Mouse (Mus musculus) myocyte (in vitro differentiated cells): ENCODE measurements around the gene Plin1. TPM values are rescaled to one million over a fixed set of nuclear protein-coding genes. Genes with fewer than 3 reads are reported as not detected.

Experiments used
- H3K27me3 ChIP-seq: one replicate; pipeline ENCODE4 v1.6.1; 2011; ENCODE audit not compliant: control insufficient read depth, insufficient read depth, insufficient read length
- H3K36me3 ChIP-seq: one replicate; pipeline ENCODE4 v1.6.1; 2011; ENCODE audit not compliant: control insufficient read depth, insufficient read depth
- H3K4me2 ChIP-seq: one replicate; pipeline ENCODE4 v1.6.1; 2011; ENCODE audit warnings: low read depth, control low read depth
- H3K4me3 ChIP-seq: one replicate; pipeline ENCODE4 v1.5.1; 2011; ENCODE audit warnings: mild to moderate bottlenecking, control low read depth, moderate library complexity
- H3K79me2 ChIP-seq: one replicate; pipeline ENCODE4 v1.6.1; 2011; ENCODE audit not compliant: control insufficient read depth, insufficient read depth
- H3ac ChIP-seq: one replicate; pipeline ENCODE4 v1.6.1; 2011; ENCODE audit not compliant: control insufficient read depth, insufficient read length
- CEBPB ChIP-seq: IDR thresholded peaks from 2 replicates; pipeline ENCODE4 v1.6.1; 2011; ENCODE audit warnings: mild to moderate bottlenecking, moderate library complexity; ENCODE audit not compliant: poor library complexity, insufficient read depth, severe bottlenecking
- E2F4 ChIP-seq: IDR thresholded peaks from one replicate; pipeline ENCODE4 v1.6.1; 2011; ENCODE audit warnings: mild to moderate bottlenecking, control low read depth, moderate library complexity; ENCODE audit not compliant: insufficient read depth
- MAX ChIP-seq: IDR thresholded peaks from one replicate; pipeline ENCODE4 v1.6.1; 2011; ENCODE audit warnings: low read depth, mild to moderate bottlenecking, control low read depth
- MYOD1 ChIP-seq, 3 experiments: IDR thresholded peaks; one replicate each; pipeline ENCODE4 v1.6.1; 2011; ENCODE audit warnings: control low read depth in 2 of 3, low read depth in 2 of 3, mild to moderate bottlenecking in 2 of 3, moderate library complexity in 1 of 3; ENCODE audit not compliant: insufficient read length in 2 of 3, control insufficient read depth in 1 of 3
- MYOG ChIP-seq, 3 experiments: IDR thresholded peaks; one replicate each; pipeline ENCODE4 v1.6.1; 2011; ENCODE audit warnings: control low read depth in 2 of 3, low read depth in 2 of 3, mild to moderate bottlenecking in 2 of 3; ENCODE audit not compliant: insufficient read length in 2 of 3, control insufficient read depth in 1 of 3, insufficient read depth in 1 of 3
- POLR2A ChIP-seq: IDR thresholded peaks from one replicate; pipeline ENCODE4 v1.6.1; 2011; ENCODE audit warnings: low read depth, mild to moderate bottlenecking, control low read depth, moderate library complexity; ENCODE audit not compliant: insufficient read length
- POLR2AphosphoS2 ChIP-seq: IDR thresholded peaks from one replicate; pipeline ENCODE4 v1.6.1; 2011; ENCODE audit warnings: low read depth, control low read depth; ENCODE audit not compliant: insufficient read length
- REST ChIP-seq: IDR thresholded peaks from one replicate; pipeline ENCODE4 v1.6.1; 2011; ENCODE audit warnings: mild to moderate bottlenecking, control low read depth, moderate library complexity; ENCODE audit not compliant: insufficient read depth, insufficient read length
- SRF ChIP-seq: IDR thresholded peaks from one replicate; pipeline ENCODE4 v1.6.1; 2011; ENCODE audit warnings: low read depth; ENCODE audit not compliant: control insufficient read depth, insufficient read length
- TCF12 ChIP-seq: IDR thresholded peaks from one replicate; pipeline ENCODE4 v1.6.1; 2011; ENCODE audit warnings: mild to moderate bottlenecking, control low read depth; ENCODE audit not compliant: poor library complexity, insufficient read depth, severe bottlenecking
- TCF3 ChIP-seq: IDR thresholded peaks from one replicate; pipeline ENCODE4 v1.6.1; 2011; ENCODE audit warnings: low read depth, control low read depth; ENCODE audit not compliant: insufficient read length
- USF1 ChIP-seq: IDR thresholded peaks from one replicate; pipeline ENCODE4 v1.6.1; 2011; ENCODE audit warnings: low read depth, mild to moderate bottlenecking, control low read depth, moderate library complexity
- polyA plus RNA-seq: library from polyadenylated mRNA; unstranded; fragments of >200 nt; fragmentation: generic; extraction: Trizol; gene quantifications from one replicate; pipeline ENCODE4 v1.2.1, GENCODE M21; 2012; ENCODE audit warnings: missing spikeins

Plin1 gene
- polyA plus RNA-seq, 1 experiment, result not detected

GRCm38 (mm10) chr7:79744585-79744984 lies 11.9 kb upstream of the Plin1 start:
- no peak for TF ChIP-seq POLR2A
- TF ChIP-seq E2F4, result no peak
- TF ChIP-seq MAX, result no peak
- no peak for TF ChIP-seq POLR2AphosphoS2
- TF ChIP-seq TCF12, result no peak
- TF ChIP-seq TCF3, result no peak
- H3K36me3 ChIP-seq, result no peaks in the 10 kb centered on the region
- no peak overlapping the region for H3ac ChIP-seq
- no peak overlapping the region for H3K4me2 ChIP-seq
- no peak overlapping the region for H3K4me3 ChIP-seq
- H3K79me2 ChIP-seq, result no peaks in the 10 kb centered on the region
- no peaks in the 10 kb centered on the region for H3K27me3 ChIP-seq

DNA sequence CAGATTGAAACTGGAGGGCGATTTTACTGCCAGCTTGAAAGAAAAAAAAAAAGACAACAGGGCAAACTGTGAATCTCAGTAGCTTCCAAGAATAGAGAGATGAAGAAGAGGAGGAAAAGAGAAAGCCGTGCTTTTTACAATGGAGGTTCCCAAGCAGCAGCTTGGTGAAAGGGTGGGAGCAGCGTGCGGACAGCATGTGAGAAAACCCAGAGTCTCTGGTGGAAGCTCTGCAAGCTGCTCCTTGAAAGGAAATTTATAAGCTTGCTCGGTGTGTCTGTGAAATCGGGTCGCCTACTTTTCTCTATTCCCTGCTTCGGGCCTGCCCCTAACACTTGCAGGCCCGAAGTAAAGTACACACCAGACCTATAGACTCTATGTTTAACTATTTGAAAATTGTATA lies 11.3 kb upstream of the Plin1 start:
- Histone ChIP-seq H3K4me2 (no peak overlapping the region), H3K79me2 (no peaks in the 10 kb centered on the region), H3K27me3 (no peaks in the 10 kb centered on the region), H3K4me3 (no peak overlapping the region), H3ac (no peak overlapping the region), H3K36me3 (no peaks in the 10 kb centered on the region)
- TF ChIP-seq TCF12 (no peak), MAX (no peak), MYOD1 (IDR thresholded peaks at IDR 0.05; ENCODE audit: control insufficient read depth in 1 of 3, insufficient read length in 2 of 3, low read depth in 2 of 3) (no peak)

DNA sequence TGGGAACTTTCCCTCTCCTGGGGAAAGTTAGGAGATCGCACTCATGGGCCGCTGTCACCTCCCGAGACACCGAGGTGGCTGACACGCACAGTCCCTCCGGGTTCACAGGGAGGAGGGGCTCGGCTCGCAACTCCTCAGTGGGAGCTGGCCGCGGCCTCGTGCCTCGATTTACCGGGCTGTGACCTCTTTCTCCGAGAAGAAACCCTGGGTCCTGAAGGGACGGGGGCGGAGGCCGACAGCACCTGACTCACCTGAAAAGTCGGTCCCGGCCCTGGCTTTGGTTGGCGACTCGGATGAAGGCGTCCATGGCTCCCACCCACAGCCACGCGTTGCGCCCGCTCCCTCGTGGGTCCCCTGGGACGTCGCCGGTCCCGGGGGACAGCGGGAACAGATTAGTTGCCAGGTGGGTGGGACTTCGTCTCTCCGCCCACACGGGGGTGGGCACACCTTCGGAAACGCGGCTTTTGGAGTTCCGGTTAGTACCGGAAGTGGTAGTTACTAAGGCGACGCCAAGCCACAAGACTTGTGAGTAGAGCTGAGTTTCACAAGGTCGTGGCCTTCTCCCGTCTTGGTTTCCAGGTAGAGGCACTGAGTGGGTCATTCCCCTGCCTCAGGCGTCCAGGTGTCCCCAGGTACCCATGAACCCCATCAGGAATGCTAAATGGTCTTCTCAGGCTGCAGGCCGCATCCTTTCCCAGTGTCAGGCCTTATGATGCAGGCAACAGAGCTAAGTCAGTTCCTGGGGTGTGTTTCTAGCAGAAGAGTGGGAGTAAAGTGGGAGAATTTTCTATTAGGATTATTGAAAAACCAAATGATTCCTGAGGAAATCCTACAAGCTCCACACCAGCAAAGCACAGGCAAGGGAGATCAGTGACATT lies 10.2 kb upstream of the Plin1 start, which contains the start of the genes Pex11a and Wdr93:
Gene Pex11a (minus strand): TSS at position 473 of the 878 bp plus-strand sequence.
Gene Wdr93 (plus strand): TSS at position 505 of the 878 bp plus-strand sequence.
- TF ChIP-seq REST (no peak), SRF (peak; percentile 83), MYOD1 (IDR thresholded peaks at IDR 0.05; ENCODE audit: control insufficient read depth in 1 of 3, insufficient read length in 2 of 3, low read depth in 2 of 3) (peak in 1 of 3 experiments; percentile 18), POLR2A (peak; percentile 71)
- Histone ChIP-seq H3K36me3 (no peaks in the 10 kb centered on the region), H3K4me2 (peak within 1 kb of the TSS; percentile 85), H3K4me3 (peak within 1 kb of the TSS; percentile 41), H3K27me3 (no peaks in the 10 kb centered on the region), H3ac (peak within 1 kb of the TSS; percentile 78), H3K79me2 (no peaks in the 10 kb centered on the region)

DNA sequence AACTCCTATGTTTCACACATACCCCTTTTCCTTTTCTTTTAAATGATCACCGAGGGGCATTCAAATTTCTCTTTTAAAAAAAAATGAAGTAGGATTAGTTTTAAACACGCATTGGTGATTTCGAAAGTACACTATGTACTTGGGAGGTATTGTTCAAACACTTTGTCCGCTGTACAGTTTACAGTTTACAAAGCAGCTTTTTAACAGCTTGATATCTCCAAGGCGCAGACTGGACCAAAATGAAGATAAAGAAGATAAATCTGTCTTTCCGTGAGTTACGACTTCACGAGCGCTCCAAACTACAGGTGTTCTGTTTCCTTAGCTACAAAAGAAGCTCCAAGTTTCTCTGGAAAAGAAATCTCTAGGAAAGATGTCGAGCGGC lies 9.6 kb upstream of the Plin1 start:
- no peaks in the 10 kb centered on the region for H3K79me2 ChIP-seq
- H3K4me3 ChIP-seq, result peak overlapping the region; percentile 41
- H3K4me2 ChIP-seq, result peak overlapping the region; percentile 85
- H3K27me3 ChIP-seq, result no peaks in the 10 kb centered on the region
- no peaks in the 10 kb centered on the region for H3K36me3 ChIP-seq
- TF ChIP-seq SRF, result no peak
- TF ChIP-seq MYOG (IDR thresholded peaks at IDR 0.05; ENCODE audit: control insufficient read depth in 1 of 3, insufficient read depth in 1 of 3, insufficient read length in 2 of 3, low read depth in 2 of 3), result no peak
- TF ChIP-seq TCF12, result no peak
- no peak for TF ChIP-seq CEBPB
- no peak for TF ChIP-seq REST
- TF ChIP-seq TCF3, result no peak
- no peak for TF ChIP-seq POLR2AphosphoS2
- peak overlapping the region; percentile 78 for H3ac ChIP-seq

- Histone ChIP-seq H3K27me3 (no peaks in the 10 kb centered on the region), H3K79me2 (no peaks in the 10 kb centered on the region), H3K36me3 (no peaks in the 10 kb centered on the region), H3K4me3 (no peak overlapping the region), H3K4me2 (no peak overlapping the region), H3ac (no peak overlapping the region)
- no peak for TF ChIP-seq POLR2AphosphoS2
- TF ChIP-seq TCF3, result no peak
- TF ChIP-seq CEBPB, result no peak
- TF ChIP-seq POLR2A, result no peak
- TF ChIP-seq TCF12, result no peak
- no peak for TF ChIP-seq REST
These were observed 7.6 kb upstream of the Plin1 start for GRCm38 (mm10) chr7:79740279-79740678.

DNA sequence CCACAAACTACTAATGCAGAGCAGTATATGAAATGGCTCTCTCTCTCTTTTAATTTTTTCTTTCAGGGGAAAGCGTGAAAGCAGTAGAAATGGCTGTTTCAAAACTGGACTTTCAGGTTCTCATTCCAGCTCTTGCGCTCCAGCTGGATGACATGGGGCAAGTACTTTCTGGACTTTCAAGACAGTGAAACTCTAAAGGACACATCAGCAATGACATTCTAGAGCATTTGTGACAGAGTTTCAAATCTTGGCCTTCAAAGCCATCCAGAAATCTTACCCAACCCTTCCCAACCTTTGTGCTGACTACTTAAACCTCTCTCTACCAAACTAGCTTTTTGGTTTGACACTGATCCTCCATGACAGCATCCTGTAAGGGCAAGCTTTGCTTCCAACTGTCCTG lies 6.2 kb upstream of the Plin1 start:
- H3K27me3 ChIP-seq, result no peaks in the 10 kb centered on the region
- no peaks in the 10 kb centered on the region for H3K36me3 ChIP-seq
- H3K79me2 ChIP-seq, result no peaks in the 10 kb centered on the region
- no peak overlapping the region for H3K4me2 ChIP-seq
- no peak overlapping the region for H3K4me3 ChIP-seq
- TF ChIP-seq MYOD1 (IDR thresholded peaks at IDR 0.05; ENCODE audit: control insufficient read depth in 1 of 3, insufficient read length in 2 of 3, low read depth in 2 of 3), result no peak
- TF ChIP-seq SRF, result no peak
- no peak for TF ChIP-seq USF1
- TF ChIP-seq POLR2AphosphoS2, result no peak
- no peak for TF ChIP-seq MAX
- no peak for TF ChIP-seq MYOG (IDR thresholded peaks at IDR 0.05; ENCODE audit: control insufficient read depth in 1 of 3, insufficient read depth in 1 of 3, insufficient read length in 2 of 3, low read depth in 2 of 3)
- TF ChIP-seq REST, result no peak
- TF ChIP-seq E2F4, result no peak
- TF ChIP-seq POLR2A, result no peak
- TF ChIP-seq TCF12, result no peak
- TF ChIP-seq TCF3, result no peak
- no peak for TF ChIP-seq CEBPB
- no peak overlapping the region for H3ac ChIP-seq
